Comparison of ENCODE assay signal across 13 mouse cellular contexts in the genomic region with DNA sequence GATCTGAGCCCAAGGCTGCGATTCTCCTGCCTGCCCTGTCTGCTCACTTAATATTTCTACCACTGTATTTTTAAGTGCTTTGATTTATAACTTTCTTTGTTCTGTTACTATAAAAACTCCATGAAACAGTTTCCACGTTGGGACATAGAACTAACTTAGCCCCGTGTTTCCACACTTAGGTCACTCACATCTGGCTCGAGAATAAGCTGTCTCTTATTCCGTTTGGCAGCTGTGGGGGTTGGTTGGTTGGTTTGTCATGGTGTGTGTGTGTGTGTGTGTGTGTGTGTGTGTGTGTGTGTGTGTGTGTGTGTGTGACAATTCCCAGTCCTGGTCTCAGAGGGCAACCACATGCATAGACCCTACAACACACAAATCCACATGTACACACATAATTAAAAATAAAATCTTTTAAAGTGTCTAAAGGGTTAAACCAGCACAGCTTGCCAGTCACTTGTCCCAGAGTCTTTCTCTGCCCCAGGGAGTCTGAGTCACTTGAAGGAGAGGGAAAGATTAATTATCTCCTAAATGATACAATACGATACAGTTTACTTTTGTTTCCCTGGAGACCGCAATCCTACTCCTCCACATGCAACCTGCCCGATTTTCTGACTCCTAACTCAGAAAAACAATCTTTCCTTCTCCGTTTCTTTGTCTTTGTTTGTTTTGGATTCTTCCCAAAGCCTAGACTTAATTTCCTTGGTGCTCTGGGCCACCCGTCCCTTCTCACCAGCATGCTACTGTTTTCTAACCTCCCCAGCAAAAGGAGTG. TPM values are rescaled to one million over a fixed set of nuclear protein-coding genes. Genes with fewer than 3 reads are reported as not detected.
DNase-seq lines count a peak whose midpoint lies in the region; ATAC-seq and TF ChIP-seq lines count a peak whose summit lies in the region.
"Had no signal": no experiment of that assay in that cellular context is flagged by ENCODE, and none has a peak within 500 bp of the region (broad histone marks: within the 10 kb centered on the region; RNA-seq: fewer than 3 reads in every experiment).

No protein-coding gene starts in this region.

- TF ChIP-seq CTCF in lung, postnatal 0 days (IDR thresholded peaks at IDR 0.05): no peak

- H3K4me1 ChIP-seq in forebrain, embryonic 14.5 days (ENCODE audit: control insufficient read depth, insufficient read depth, low read length): peaks cover 5% of the 10 kb centered on the region; the same call in 1 of the 2 replicates
- H3K4me1 ChIP-seq in forebrain, embryonic 16.5 days (replicated peaks; ENCODE audit: control insufficient read depth, insufficient read depth, low read length): peaks cover 5% of the 10 kb centered on the region; the same call in 1 of the 2 replicates
- no peaks in the 10 kb centered on the region; the same call in 1 of the 2 replicates for H3K4me1 ChIP-seq in lung, postnatal 0 days (ENCODE audit: insufficient read depth, low read depth, low read length)
- peaks cover 13% of the 10 kb centered on the region for H3K4me1 ChIP-seq in stomach, embryonic 16.5 days (ENCODE audit: control insufficient read depth, insufficient read depth, low read length)

- no peak overlapping the region for H3K27ac ChIP-seq in forebrain, embryonic 14.5 days (ENCODE audit: low read depth, low read length)
- H3K27ac ChIP-seq in forebrain, embryonic 16.5 days (ENCODE audit: low read length): no peak overlapping the region
- H3K27ac ChIP-seq in lung, postnatal 0 days (ENCODE audit: low read length): peak overlapping the region; percentile 48; the same call in 1 of the 2 replicates
- peak overlapping the region; percentile 63 for H3K27ac ChIP-seq in stomach, embryonic 16.5 days (ENCODE audit: low read length)
- H3K27ac ChIP-seq: forebrain, embryonic 13.5 days; midbrain, embryonic 12.5 days had no signal

- ATAC-seq in forebrain, embryonic 14.5 days: no peak
- ATAC-seq in forebrain, embryonic 16.5 days: no peak
- peak; percentile 54 for ATAC-seq in lung, postnatal 0 days
- ATAC-seq in stomach, embryonic 16.5 days (ENCODE audit: insufficient read depth, low FRiP score): peak; percentile 61; the same call in 1 of the 2 replicates
- ATAC-seq in megakaryocyte, adult 5-6 weeks (ENCODE audit: poor library complexity, severe bottlenecking): no peak
- ATAC-seq: forebrain, embryonic 13.5 days had no signal

- TF ChIP-seq EP300 in lung, postnatal 0 days (IDR thresholded peaks at IDR 0.05): no peak

- no peak overlapping the region for H3K4me2 ChIP-seq in forebrain, embryonic 14.5 days (ENCODE audit: low read length)
- no peak overlapping the region for H3K4me2 ChIP-seq in forebrain, embryonic 16.5 days (ENCODE audit: low read length)
- no peak overlapping the region for H3K4me2 ChIP-seq in lung, postnatal 0 days (replicated peaks; ENCODE audit: low read depth, low read length)
- H3K4me2 ChIP-seq in stomach, embryonic 16.5 days (ENCODE audit: low read depth, low read length): no peak overlapping the region
- H3K4me2 ChIP-seq: forebrain, embryonic 13.5 days; midbrain, embryonic 12.5 days had no signal

- H3K4me3 ChIP-seq in forebrain, embryonic 14.5 days (ENCODE audit: low read depth, low read length): no peak overlapping the region
- H3K4me3 ChIP-seq in forebrain, embryonic 16.5 days (replicated peaks; ENCODE audit: low read length): no peak overlapping the region
- H3K4me3 ChIP-seq in lung, postnatal 0 days (ENCODE audit: low read depth, low read length): no peak overlapping the region
- no peak overlapping the region for H3K4me3 ChIP-seq in stomach, embryonic 16.5 days (replicated peaks; ENCODE audit: low read length)
- H3K4me3 ChIP-seq: forebrain, embryonic 13.5 days; midbrain, embryonic 12.5 days had no signal

- H3K9me3 ChIP-seq in forebrain, embryonic 14.5 days (replicated peaks; ENCODE audit: control insufficient read depth, low read length): no peaks in the 10 kb centered on the region
- no peaks in the 10 kb centered on the region for H3K9me3 ChIP-seq in forebrain, embryonic 16.5 days (ENCODE audit: control insufficient read depth, low read length)
- no peaks in the 10 kb centered on the region for H3K9me3 ChIP-seq in lung, postnatal 0 days (ENCODE audit: low read length)
- H3K9me3 ChIP-seq in stomach, embryonic 16.5 days (replicated peaks; ENCODE audit: control insufficient read depth, low read length): no peaks in the 10 kb centered on the region
- H3K9me3 ChIP-seq: forebrain, embryonic 13.5 days; midbrain, embryonic 12.5 days had no signal

- no peak for DNase-seq in forebrain, embryonic 14.5 days (ENCODE audit: low spot score)
- DNase-seq in lung, postnatal 0 days (ENCODE audit: low spot score): peak; percentile 75
- no peak for DNase-seq in lung, postnatal 4 days
- peak; percentile 66 for DNase-seq in large intestine, adult 2 months (ENCODE audit: low read depth, low spot score)
- DNase-seq in gastrocnemius, postnatal 14 days: no peak
- DNase-seq: cerebellum, adult 8-10 months; heart, postnatal 4 days; right cerebral cortex, postnatal 14 days had no signal

- H3K9ac ChIP-seq in forebrain, embryonic 14.5 days (ENCODE audit: low read length): peak overlapping the region; percentile 43
- H3K9ac ChIP-seq in forebrain, embryonic 16.5 days (replicated peaks; ENCODE audit: low read depth, low read length): no peak overlapping the region
- H3K9ac ChIP-seq in lung, postnatal 0 days (replicated peaks; ENCODE audit: low read depth): no peak overlapping the region
- 0 out of 2 replicates have a peak overlapping the region, but pooled peaks have one; percentile 2 for H3K9ac ChIP-seq in stomach, embryonic 16.5 days (ENCODE audit: low read length)
- H3K9ac ChIP-seq: forebrain, embryonic 13.5 days; midbrain, embryonic 12.5 days had no signal

- H3K27me3 ChIP-seq in forebrain, embryonic 14.5 days (replicated peaks; ENCODE audit: control insufficient read depth, insufficient read depth, low read length): no peaks in the 10 kb centered on the region
- no peaks in the 10 kb centered on the region for H3K27me3 ChIP-seq in forebrain, embryonic 16.5 days (replicated peaks; ENCODE audit: control insufficient read depth, insufficient read depth, low read length)
- H3K27me3 ChIP-seq in lung, postnatal 0 days (replicated peaks; ENCODE audit: insufficient read depth, low read length): no peaks in the 10 kb centered on the region
- H3K27me3 ChIP-seq in stomach, embryonic 16.5 days (ENCODE audit: control insufficient read depth, insufficient read depth, low read length): no peaks in the 10 kb centered on the region
- H3K27me3 ChIP-seq: forebrain, embryonic 13.5 days; midbrain, embryonic 12.5 days had no signal

- 27% methylated on average over 10 of the region's 10 CpGs for WGBS in forebrain, embryonic 14.5 days
- 23% methylated on average over 10 of the region's 10 CpGs for WGBS in forebrain, embryonic 16.5 days
- WGBS in lung, postnatal 0 days: 22% methylated on average over 10 of the region's 10 CpGs
- WGBS in large intestine, adult 2 months: 19% methylated on average over 10 of the region's 10 CpGs
- WGBS in stomach, embryonic 16.5 days: 18% methylated on average over 10 of the region's 10 CpGs

- no peaks in the 10 kb centered on the region for H3K36me3 ChIP-seq in forebrain, embryonic 14.5 days (ENCODE audit: control insufficient read depth, insufficient read depth, low read length)
- H3K36me3 ChIP-seq in forebrain, embryonic 16.5 days (ENCODE audit: control insufficient read depth, insufficient read depth): no peaks in the 10 kb centered on the region
- peaks cover 3% of the 10 kb centered on the region; the same call in 1 of the 2 replicates for H3K36me3 ChIP-seq in lung, postnatal 0 days (ENCODE audit: insufficient read depth, low read length)
- H3K36me3 ChIP-seq in stomach, embryonic 16.5 days (ENCODE audit: control insufficient read depth, insufficient read depth, low read length): 0 out of 2 replicates have a peak, but pooled peaks cover 4% of the 10 kb centered on the region
- H3K36me3 ChIP-seq: midbrain, embryonic 12.5 days had no signal

- intact Hi-C loops in gastrocnemius, postnatal 14 days (cut with DNase I; ENCODE audit: low total_unique reads): no loop called here

RNA-seq across cellular contexts. Expression of gene Trpm4, which starts 20.7 kb away (rescaled TPM):
- 6.5 and 9.8 TPM in 2 replicates for polyA plus RNA-seq in forebrain, embryonic 14.5 days (2014; fragmentation: Nextera tagmentation; extraction: Ambion mirVana)
- 8.2 and 10.1 TPM in 2 replicates for polyA plus RNA-seq in forebrain, embryonic 16.5 days (2015; fragmentation: Nextera tagmentation; extraction: Ambion mirVana)
- 19.2 and 21.9 TPM in 2 replicates for polyA plus RNA-seq in lung, postnatal 0 days (2015; fragmentation: Nextera tagmentation; extraction: Ambion mirVana)
- 182 and 185 TPM in 2 replicates for polyA plus RNA-seq in large intestine, adult 2 months (2012; rRNA removed)
- polyA plus RNA-seq in stomach, embryonic 16.5 days (2015; fragmentation: Nextera tagmentation; extraction: Ambion mirVana): 30.1 and 32.2 TPM in 2 replicates
- 3.2 and 4.7 TPM in 2 replicates for total RNA-seq in megakaryocyte, adult 5-6 weeks (2015)
- total RNA-seq in megakaryocyte, adult 5-6 weeks (2017): 4.8 and 5.4 TPM in 2 replicates
- 10 to 100 TPM; 23.5 to 24.5 TPM for total RNA-seq in gastrocnemius, postnatal 14 days (2021)

RNA-seq across cellular contexts. Expression of gene Hrc, which starts 22.2 kb away (rescaled TPM):
- polyA plus RNA-seq in forebrain, embryonic 14.5 days (2014; fragmentation: Nextera tagmentation; extraction: Ambion mirVana): 0.06 TPM in 1 of 2 replicates, not detected in the other
- 0.60 TPM in 1 of 2 replicates, not detected in the other for polyA plus RNA-seq in forebrain, embryonic 16.5 days (2015; fragmentation: Nextera tagmentation; extraction: Ambion mirVana)
- polyA plus RNA-seq in lung, postnatal 0 days (2015; fragmentation: Nextera tagmentation; extraction: Ambion mirVana): 0.50 and 0.54 TPM in 2 replicates
- 0.40 and 0.67 TPM in 2 replicates for polyA plus RNA-seq in large intestine, adult 2 months (2012; rRNA removed)
- polyA plus RNA-seq in stomach, embryonic 16.5 days (2015; fragmentation: Nextera tagmentation; extraction: Ambion mirVana): 1.0 and 3.1 TPM in 2 replicates
- total RNA-seq in megakaryocyte, adult 5-6 weeks (2015): not detected in 2 replicates
- total RNA-seq in megakaryocyte, adult 5-6 weeks (2017): 0.07 TPM in 1 of 2 replicates, not detected in the other
- 100 to 1,000 TPM; 711 to 744 TPM for total RNA-seq in gastrocnemius, postnatal 14 days (2021)

RNA-seq across cellular contexts. Expression of gene Slc6a21, which starts 35.6 kb away (rescaled TPM):
- not detected in 2 replicates for polyA plus RNA-seq in forebrain, embryonic 14.5 days (2014; fragmentation: Nextera tagmentation; extraction: Ambion mirVana)
- not detected in 2 replicates for polyA plus RNA-seq in forebrain, embryonic 16.5 days (2015; fragmentation: Nextera tagmentation; extraction: Ambion mirVana)
- not detected in 2 replicates for polyA plus RNA-seq in lung, postnatal 0 days (2015; fragmentation: Nextera tagmentation; extraction: Ambion mirVana)
- polyA plus RNA-seq in large intestine, adult 2 months (2012; rRNA removed): not detected in 2 replicates
- polyA plus RNA-seq in stomach, embryonic 16.5 days (2015; fragmentation: Nextera tagmentation; extraction: Ambion mirVana): not detected in 2 replicates
- 0.27 and 0.78 TPM in 2 replicates for total RNA-seq in megakaryocyte, adult 5-6 weeks (2015)
- not detected in 2 replicates for total RNA-seq in megakaryocyte, adult 5-6 weeks (2017)
- total RNA-seq in gastrocnemius, postnatal 14 days (2021): not detected
- total RNA-seq: heart, postnatal 4 days had no signal
- polyA plus RNA-seq: forebrain, embryonic 13.5 days; midbrain, embryonic 12.5 days had no signal

RNA-seq across cellular contexts. Expression of gene Ppfia3, which starts 53.9 kb away (rescaled TPM):
- polyA plus RNA-seq in forebrain, embryonic 14.5 days (2014; fragmentation: Nextera tagmentation; extraction: Ambion mirVana): 10.7 and 17.3 TPM in 2 replicates
- polyA plus RNA-seq in forebrain, embryonic 16.5 days (2015; fragmentation: Nextera tagmentation; extraction: Ambion mirVana): 16.1 and 19.7 TPM in 2 replicates
- 1.8 and 2.0 TPM in 2 replicates for polyA plus RNA-seq in lung, postnatal 0 days (2015; fragmentation: Nextera tagmentation; extraction: Ambion mirVana)
- polyA plus RNA-seq in large intestine, adult 2 months (2012; rRNA removed): 47.1 and 70.3 TPM in 2 replicates
- 5.5 and 6.3 TPM in 2 replicates for polyA plus RNA-seq in stomach, embryonic 16.5 days (2015; fragmentation: Nextera tagmentation; extraction: Ambion mirVana)
- total RNA-seq in megakaryocyte, adult 5-6 weeks (2015): 0.50 TPM in 1 of 2 replicates, not detected in the other
- not detected in 2 replicates for total RNA-seq in megakaryocyte, adult 5-6 weeks (2017)
- total RNA-seq in gastrocnemius, postnatal 14 days (2021): under 1 TPM; 0.69 to 0.78 TPM

RNA-seq across cellular contexts. Expression of gene Lin7b, which starts 57.5 kb away (rescaled TPM):
- 6.2 and 11.0 TPM in 2 replicates for polyA plus RNA-seq in forebrain, embryonic 14.5 days (2014; fragmentation: Nextera tagmentation; extraction: Ambion mirVana)
- 6.1 and 18.5 TPM in 2 replicates for polyA plus RNA-seq in forebrain, embryonic 16.5 days (2015; fragmentation: Nextera tagmentation; extraction: Ambion mirVana)
- polyA plus RNA-seq in lung, postnatal 0 days (2015; fragmentation: Nextera tagmentation; extraction: Ambion mirVana): 0.49 TPM in 1 of 2 replicates, not detected in the other
- 4.5 and 7.9 TPM in 2 replicates for polyA plus RNA-seq in large intestine, adult 2 months (2012; rRNA removed)
- polyA plus RNA-seq in stomach, embryonic 16.5 days (2015; fragmentation: Nextera tagmentation; extraction: Ambion mirVana): 4.6 and 5.5 TPM in 2 replicates
- total RNA-seq in megakaryocyte, adult 5-6 weeks (2015): 0.71 TPM in 1 of 2 replicates, not detected in the other
- total RNA-seq in megakaryocyte, adult 5-6 weeks (2017): not detected in 2 replicates
- 1 to 10 TPM in 1 of 2 experiments, under 1 TPM in 1; 0.49 to 1.6 TPM for total RNA-seq in gastrocnemius, postnatal 14 days (2021)

Comparison
In these comparisons a context has a peak if more than half of its experiments do, and no peak if none do; other contexts are left out.
1. DNase-seq: peak in lung, postnatal 0 days (single experiment) and large intestine, adult 2 months (single experiment); none in forebrain, embryonic 14.5 days (single experiment), lung, postnatal 4 days (0 of 2) and gastrocnemius, postnatal 14 days (single experiment).
2. H3K9ac ChIP-seq: peak in forebrain, embryonic 14.5 days (single experiment) and stomach, embryonic 16.5 days (single experiment); none in forebrain, embryonic 16.5 days (single experiment) and lung, postnatal 0 days (single experiment).
3. ATAC-seq: peak in lung, postnatal 0 days (single experiment) and stomach, embryonic 16.5 days (single experiment); none in forebrain, embryonic 14.5 days (single experiment), forebrain, embryonic 16.5 days (single experiment) and megakaryocyte, adult 5-6 weeks (single experiment).
4. H3K27ac ChIP-seq: peak in lung, postnatal 0 days (single experiment) and stomach, embryonic 16.5 days (single experiment); none in forebrain, embryonic 14.5 days (single experiment) and forebrain, embryonic 16.5 days (single experiment).